Mouse (Mus musculus): Measurements from ENCODE around the gene Ak2.

DNA sequence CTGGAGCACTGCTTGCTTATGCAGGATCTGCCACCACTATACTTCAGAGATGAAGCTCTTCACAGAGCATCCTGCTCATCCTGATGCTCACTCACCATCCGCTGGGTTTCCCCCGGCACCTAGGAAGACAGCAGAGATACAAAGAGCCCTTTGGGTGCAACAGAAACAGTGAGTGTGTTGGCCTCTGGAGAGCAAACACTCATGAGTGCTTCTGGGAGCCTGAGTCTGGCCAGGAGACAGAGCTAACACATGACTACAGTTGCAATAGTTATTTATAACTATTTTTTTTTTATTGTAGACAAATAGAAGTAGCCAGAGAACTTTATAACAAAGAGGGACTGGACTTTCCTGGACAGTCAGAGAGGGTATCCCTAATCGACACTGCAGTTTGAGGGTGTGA, 29.7 kb downstream of the Ak2 start:
- TF ChIP-seq CTCF (IDR thresholded peaks at IDR 0.05; ENCODE audit: low read depth) (no peak), EP300 (IDR thresholded peaks at IDR 0.05; ENCODE audit: low read depth) (peak; percentile 36; the same call in 1 of the 2 replicates)
